Mouse (Mus musculus): Measurements from ENCODE around the gene Bcan.
A peak's percentile ranks its signal among the peaks of the same experiment; 100 is the strongest.

Gene Bcan

GRCm38 (mm10) chr3:88000181-88000580, at the start of gene Bcan:
Gene Bcan, minus strand, starts transcription at chr3:88000230.
- no peak for DNase-seq (ENCODE audit: low spot score)

GRCm38 (mm10) chr3:88049532-88049931, 49.5 kb upstream of the Bcan start:
- no peak for DNase-seq (ENCODE audit: low spot score)

- DNase-seq (ENCODE audit: low spot score) = peak; percentile 89
Observed at GRCm38 (mm10) chr3:88042661-88043421, 42.8 kb upstream of the Bcan start, which contains the start of gene Gpatch4. Gene Gpatch4, plus strand, starts transcription at chr3:88043108.

- no peak for DNase-seq (ENCODE audit: low spot score)
Observed at GRCm38 (mm10) chr3:88035561-88036293, 35.7 kb upstream of the Bcan start.

GRCm38 (mm10) chr3:88033506-88033905, 33.5 kb upstream of the Bcan start:
- no peak for DNase-seq (ENCODE audit: low spot score)

GRCm38 (mm10) chr3:88030608-88031395, 30.8 kb upstream of the Bcan start:
- DNase-seq (ENCODE audit: low spot score) = peak; percentile 63

- no peak for DNase-seq (ENCODE audit: low spot score)
Observed at GRCm38 (mm10) chr3:88027434-88028186, 27.6 kb upstream of the Bcan start, which contains the start of gene Hapln2. Gene Hapln2, minus strand, starts transcription at chr3:88027583.

- no peak for DNase-seq (ENCODE audit: low spot score)
Observed at GRCm38 (mm10) chr3:88026823-88027222, 26.8 kb upstream of the Bcan start.

- no peak for DNase-seq (ENCODE audit: low spot score)
Observed at GRCm38 (mm10) chr3:88023192-88024074, 23.4 kb upstream of the Bcan start.

- peak; percentile 91 for DNase-seq (ENCODE audit: low spot score)
Observed at GRCm38 (mm10) chr3:88022322-88023191, 22.5 kb upstream of the Bcan start.

GRCm38 (mm10) chr3:88010634-88011265, 10.7 kb upstream of the Bcan start:
- no peak for DNase-seq (ENCODE audit: low spot score)

GRCm38 (mm10) chr3:88005822-88006786, 6.1 kb upstream of the Bcan start:
- no peak for DNase-seq (ENCODE audit: low spot score)

GRCm38 (mm10) chr3:88002291-88002976, 2.4 kb upstream of the Bcan start:
- no peak for DNase-seq (ENCODE audit: low spot score)

GRCm38 (mm10) chr3:88000816-88001595, 976 bp upstream of the Bcan start:
- DNase-seq (ENCODE audit: low spot score) = no peak

- DNase-seq (ENCODE audit: low spot score) = no peak
Observed at GRCm38 (mm10) chr3:87999243-87999895, 661 bp downstream of the Bcan start.

- no peak for DNase-seq (ENCODE audit: low spot score)
Observed at GRCm38 (mm10) chr3:87998747-87999146, 1.3 kb downstream of the Bcan start.
